In genomic region chr13:99031223-99032216, GRCm38 (mm10) we compare ENCODE assay signal across 17 mouse cellular contexts. TPM values are rescaled to one million over a fixed set of nuclear protein-coding genes. Genes with fewer than 3 reads are reported as not detected.
DNase-seq lines count a peak whose midpoint lies in the region; ATAC-seq and TF ChIP-seq lines count a peak whose summit lies in the region.
"Had no signal": no experiment of that assay in that cellular context is flagged by ENCODE, and none has a peak within 500 bp of the region (broad histone marks: within the 10 kb centered on the region; RNA-seq: fewer than 3 reads in every experiment).

No protein-coding gene starts in this region.

- peak; percentile 3 for DNase-seq in lung, embryonic 14.5 days
- DNase-seq in lung, postnatal 14 days, result no peak
- no peak for DNase-seq in left cerebral cortex, adult 2 months (ENCODE audit: extremely low spot score in 1 of 2, low spot score in 2 of 2)
- DNase-seq in yolk sac, embryonic 10.5 days (ENCODE audit: low spot score), result no peak
- DNase-seq in adrenal gland, adult 18-20 months (ENCODE audit: low spot score in 2 of 2), result no peak
- DNase-seq: cerebellum, postnatal 14 days; kidney, adult 18-20 months; liver, embryonic 13.5 days; spleen, adult 18-20 months had no signal

- ATAC-seq in lung, embryonic 14.5 days (ENCODE audit: insufficient read depth), result no peak
- ATAC-seq in forebrain, embryonic 13.5 days, result no peak
- no peak for ATAC-seq in limb, embryonic 13.5 days (ENCODE audit: low FRiP score, low read depth)
- peak; percentile 77 for ATAC-seq in neural tube, embryonic 15.5 days (ENCODE audit: low FRiP score)
- ATAC-seq: activated CD4-positive, CD25-positive, alpha-beta regulatory T cell, adult 4 months had no signal

- H3K9ac ChIP-seq in lung, embryonic 14.5 days, result no peak overlapping the region
- no peak overlapping the region for H3K9ac ChIP-seq in forebrain, embryonic 13.5 days
- peak overlapping the region; percentile 14; the same call in 1 of the 2 replicates for H3K9ac ChIP-seq in limb, embryonic 13.5 days
- H3K9ac ChIP-seq in neural tube, embryonic 15.5 days (replicated peaks), result no peak overlapping the region
- H3K9ac ChIP-seq: liver, embryonic 13.5 days had no signal

- no peak overlapping the region for H3K4me3 ChIP-seq in lung, embryonic 14.5 days (ENCODE audit: low read depth, low read length)
- no peak overlapping the region for H3K4me3 ChIP-seq in forebrain, embryonic 13.5 days
- H3K4me3 ChIP-seq in limb, embryonic 13.5 days, result no peak overlapping the region
- no peak overlapping the region for H3K4me3 ChIP-seq in neural tube, embryonic 15.5 days (replicated peaks)
- H3K4me3 ChIP-seq in left cerebral cortex, adult 2 months, result no peak overlapping the region
- H3K4me3 ChIP-seq: liver, embryonic 13.5 days had no signal

- no peaks in the 10 kb centered on the region for H3K4me1 ChIP-seq in lung, embryonic 14.5 days (ENCODE audit: insufficient read depth)
- H3K4me1 ChIP-seq in forebrain, embryonic 13.5 days, result peaks cover 34% of the 10 kb centered on the region
- peaks cover 34% of the 10 kb centered on the region for H3K4me1 ChIP-seq in limb, embryonic 13.5 days
- peaks cover 47% of the 10 kb centered on the region for H3K4me1 ChIP-seq in neural tube, embryonic 15.5 days

- no peak for TF ChIP-seq CTCF in lung, embryonic 14.5 days (IDR thresholded peaks at IDR 0.05; ENCODE audit: low read depth)
- no peak for TF ChIP-seq CTCF in left cerebral cortex, adult 2 months (IDR thresholded peaks at IDR 0.05)

- no peaks in the 10 kb centered on the region for H3K36me3 ChIP-seq in lung, embryonic 14.5 days (ENCODE audit: insufficient read depth)
- H3K36me3 ChIP-seq in forebrain, embryonic 13.5 days (ENCODE audit: poor library complexity, severe bottlenecking), result no peaks in the 10 kb centered on the region
- no peaks in the 10 kb centered on the region for H3K36me3 ChIP-seq in limb, embryonic 13.5 days
- no peaks in the 10 kb centered on the region for H3K36me3 ChIP-seq in neural tube, embryonic 15.5 days
- H3K36me3 ChIP-seq: liver, embryonic 13.5 days had no signal

- H3K27me3 ChIP-seq in lung, embryonic 14.5 days (ENCODE audit: insufficient read depth, low read length), result no peaks in the 10 kb centered on the region
- no peaks in the 10 kb centered on the region for H3K27me3 ChIP-seq in forebrain, embryonic 13.5 days
- H3K27me3 ChIP-seq in limb, embryonic 13.5 days, result no peaks in the 10 kb centered on the region
- H3K27me3 ChIP-seq in neural tube, embryonic 15.5 days (replicated peaks), result no peaks in the 10 kb centered on the region

- intact Hi-C loops in left cerebral cortex, adult 2 months (cut with DNase I), result no loop called here

- H3K9me3 ChIP-seq in lung, embryonic 14.5 days (ENCODE audit: low read depth, low read length), result no peaks in the 10 kb centered on the region
- no peaks in the 10 kb centered on the region for H3K9me3 ChIP-seq in forebrain, embryonic 13.5 days (replicated peaks)
- no peaks in the 10 kb centered on the region for H3K9me3 ChIP-seq in limb, embryonic 13.5 days
- no peaks in the 10 kb centered on the region for H3K9me3 ChIP-seq in neural tube, embryonic 15.5 days (replicated peaks)
- H3K9me3 ChIP-seq: liver, embryonic 13.5 days had no signal

- 68% methylated on average over 11 of the region's 11 CpGs for WGBS in lung, embryonic 14.5 days
- 49% methylated on average over 11 of the region's 11 CpGs for WGBS in forebrain, embryonic 13.5 days
- WGBS in limb, embryonic 13.5 days, result 47% methylated on average over 11 of the region's 11 CpGs
- 16% methylated on average over 11 of the region's 11 CpGs for WGBS in neural tube, embryonic 15.5 days

- H3K27ac ChIP-seq in lung, embryonic 14.5 days (ENCODE audit: low read depth), result no peak overlapping the region
- H3K27ac ChIP-seq in forebrain, embryonic 13.5 days, result no peak overlapping the region
- H3K27ac ChIP-seq in limb, embryonic 13.5 days, result no peak overlapping the region
- peak overlapping the region; percentile 78 for H3K27ac ChIP-seq in neural tube, embryonic 15.5 days (replicated peaks)
- H3K27ac ChIP-seq in left cerebral cortex, adult 2 months, result no peak overlapping the region
- H3K27ac ChIP-seq: liver, embryonic 13.5 days had no signal

- no peak overlapping the region for H3K4me2 ChIP-seq in lung, embryonic 14.5 days
- peak overlapping the region; percentile 5; the same call in 1 of the 2 replicates for H3K4me2 ChIP-seq in forebrain, embryonic 13.5 days
- no peak overlapping the region for H3K4me2 ChIP-seq in limb, embryonic 13.5 days (replicated peaks)
- H3K4me2 ChIP-seq in neural tube, embryonic 15.5 days, result peak overlapping the region; percentile 34
- H3K4me2 ChIP-seq: liver, embryonic 13.5 days had no signal

RNA-seq across cellular contexts. Expression of gene 1700024P04Rik, which starts 47.2 kb away (rescaled TPM):
- not detected in 2 replicates for polyA plus RNA-seq in lung, embryonic 14.5 days (2014; fragmentation: Nextera tagmentation; extraction: Ambion mirVana)
- polyA plus RNA-seq in forebrain, embryonic 13.5 days (2015; fragmentation: Nextera tagmentation; extraction: Ambion mirVana), result not detected in 2 replicates
- not detected in 2 replicates for polyA plus RNA-seq in limb, embryonic 13.5 days (2015; fragmentation: Nextera tagmentation; extraction: Ambion mirVana)
- not detected in 2 replicates for polyA plus RNA-seq in neural tube, embryonic 15.5 days (2015; fragmentation: Nextera tagmentation; extraction: Ambion mirVana)
- total RNA-seq in left cerebral cortex, adult 2 months (2021), result not detected
- total RNA-seq in adrenal gland, adult 18-20 months (2021), result not detected
- total RNA-seq: gastrocnemius, adult 18-20 months; heart, adult 8-10 months; heart, postnatal 25 days; MEL had no signal
- polyA plus RNA-seq: activated CD4-positive, CD25-positive, alpha-beta regulatory T cell, adult 4 months; liver, embryonic 13.5 days had no signal

Comparison
In these comparisons a context has a peak if more than half of its experiments do, and no peak if none do; other contexts are left out.
1. H3K4me2 ChIP-seq: peak in forebrain, embryonic 13.5 days (single experiment) and neural tube, embryonic 15.5 days (single experiment); none in lung, embryonic 14.5 days (single experiment) and limb, embryonic 13.5 days (single experiment).